Mouse (Mus musculus) c-Kit-positive CD71-positive TER-119-negative erythroid progenitor cells, embryonic 14.5 days (primary cell): ENCODE data around the gene Tmem191c.
"Not testable (repeated sequence)": the region's sequence is repeated elsewhere in the genome, so short reads cannot be mapped to it uniquely, and the experiment has no call there.

Source experiments
- DNase-seq: peaks from one replicate; pipeline ENCODE4 v3.0.0-alpha.2; 2013; ENCODE audit warnings: low read depth

The Tmem191c gene

DNA sequence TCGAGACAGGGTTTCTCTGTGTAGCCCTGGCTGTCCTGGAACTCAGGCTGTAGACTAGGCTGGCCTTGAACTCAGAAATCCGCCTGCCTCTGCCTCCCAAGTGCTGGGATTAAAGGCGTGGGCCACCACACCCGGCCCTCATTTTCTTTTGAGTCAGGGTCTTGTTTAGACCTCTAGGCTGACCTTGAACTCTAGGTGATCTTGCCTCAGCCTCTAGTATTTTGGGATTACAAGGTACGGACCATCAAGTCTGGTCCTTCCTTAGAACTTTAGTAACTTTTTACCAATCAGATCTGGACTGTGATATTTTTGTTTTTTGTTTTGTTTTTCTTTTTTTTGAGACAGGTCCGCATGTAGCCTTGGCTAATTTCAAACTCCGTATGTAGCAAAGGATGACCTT is at the start of gene Tmem191c:
TSS of gene Tmem191c (plus strand) at position 357 of the 400 bp plus-strand sequence.
- DNase-seq = no peak

GRCm38 (mm10) chr16:17226496-17226895 is 49.4 kb upstream of the Tmem191c start:
- no peak for DNase-seq

DNA sequence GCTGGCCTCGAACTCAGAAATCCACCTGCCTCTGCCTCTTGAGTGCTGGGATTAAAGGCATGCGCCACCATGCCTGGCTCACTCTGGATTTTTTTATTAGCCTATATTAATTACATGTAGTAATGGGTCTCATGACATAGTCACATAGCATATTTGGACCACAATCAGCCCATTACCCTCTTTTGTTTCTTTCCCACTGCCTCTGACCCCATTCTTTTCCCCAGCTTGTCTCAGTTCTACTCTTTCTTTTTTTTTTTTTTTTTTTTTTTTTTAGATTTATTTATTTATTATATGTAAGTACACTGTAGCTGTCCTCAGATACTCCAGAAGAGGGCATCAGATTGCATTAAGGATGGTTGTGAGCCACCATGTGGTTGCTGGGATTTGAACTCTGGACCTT is 44.4 kb upstream of the Tmem191c start:
- DNase-seq = not testable (repeated sequence)

DNA sequence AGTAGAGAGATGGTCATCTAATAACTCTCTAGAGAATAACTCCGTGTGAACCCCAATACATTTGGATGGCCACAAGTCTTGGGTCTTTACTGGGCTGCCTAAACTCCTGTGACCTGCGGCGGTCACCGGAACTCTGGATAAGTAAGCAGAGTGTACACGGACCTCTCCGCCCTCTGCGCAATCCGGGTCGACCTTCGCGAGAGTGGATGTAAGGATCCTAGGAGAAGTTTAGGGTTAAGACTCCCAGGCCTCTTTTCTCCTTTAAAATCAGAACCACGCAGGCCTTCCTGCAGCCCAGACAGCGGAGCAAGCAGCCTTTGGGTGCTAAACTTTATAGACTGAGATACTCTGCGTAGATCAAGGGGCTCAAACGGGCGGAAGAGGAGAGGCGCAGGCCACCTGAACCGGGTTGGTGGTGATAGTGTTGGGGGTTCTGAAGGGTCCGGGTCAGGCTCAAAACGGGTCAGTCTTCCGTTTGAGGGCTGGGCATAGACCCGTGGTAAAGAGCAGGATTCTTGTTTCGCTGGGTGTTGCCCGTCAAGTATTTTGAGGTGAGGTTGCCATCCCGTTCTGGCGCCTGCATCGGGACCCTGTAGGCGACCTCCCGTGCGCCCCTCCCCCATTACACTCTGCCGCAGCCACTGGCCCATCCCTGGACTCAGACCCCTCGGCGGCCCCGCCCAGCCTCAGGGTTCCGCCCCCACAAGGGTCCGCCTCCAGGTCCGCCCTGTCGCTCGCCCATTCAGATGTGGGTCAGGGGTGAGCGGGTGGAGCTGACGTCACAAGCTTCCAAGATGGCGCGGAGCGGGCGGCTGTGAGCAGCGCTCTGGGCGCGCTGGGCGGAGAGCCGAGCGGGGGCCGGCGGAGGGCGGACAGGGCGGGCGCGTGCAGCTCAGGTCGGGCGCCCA is 42.8 kb upstream of the Tmem191c start, which contains the start of gene Hic2:
TSS of gene Hic2 (plus strand) at position 779 of the 908 bp plus-strand sequence.
- DNase-seq = peak; percentile 81

GRCm38 (mm10) chr16:17233702-17234498 is 42.0 kb upstream of the Tmem191c start:
- DNase-seq = no peak

DNA sequence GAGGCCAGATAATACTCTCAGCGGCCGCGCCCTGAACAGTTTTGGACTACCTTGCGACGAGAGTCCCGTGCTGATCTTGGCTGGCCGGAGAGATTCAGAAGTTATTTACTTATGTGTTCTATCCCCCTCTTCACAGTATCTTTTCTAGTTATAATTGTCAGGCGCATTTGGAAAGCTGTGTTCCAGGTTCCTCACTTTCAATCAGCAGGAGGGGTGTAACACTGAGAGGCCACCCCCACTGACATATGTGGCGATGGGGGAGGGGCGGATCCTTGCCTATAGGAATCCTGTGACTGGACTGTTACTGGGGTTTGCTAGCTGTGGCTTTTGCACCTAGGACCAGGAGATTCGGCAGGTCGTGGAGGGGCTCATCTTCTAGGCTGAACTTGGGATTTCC is 41.4 kb upstream of the Tmem191c start:
- DNase-seq = no peak

- DNase-seq = no peak
Observed at GRCm38 (mm10) chr16:17234916-17235665, 40.8 kb upstream of the Tmem191c start.

DNA sequence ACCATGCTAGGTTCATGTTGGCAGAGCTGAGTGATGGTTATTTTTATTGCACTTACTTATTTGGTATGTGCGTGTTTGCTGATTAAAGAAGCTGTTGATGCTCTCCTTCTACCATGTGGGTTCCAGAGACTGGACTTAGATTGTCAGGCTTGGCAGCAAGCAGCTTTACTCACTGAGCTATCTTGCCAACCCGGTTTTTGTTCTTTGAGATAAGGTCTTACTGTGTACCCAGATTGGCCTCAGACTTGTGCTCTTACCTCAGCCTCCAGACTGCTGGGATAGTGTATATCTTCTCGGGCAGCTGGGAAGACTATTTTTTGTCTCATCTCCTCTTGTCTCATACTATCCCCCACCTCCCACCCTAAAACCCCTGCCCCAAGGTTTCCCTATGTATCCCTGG is 38.2 kb upstream of the Tmem191c start:
- DNase-seq = peak; percentile 79

GRCm38 (mm10) chr16:17239409-17239808 is 36.5 kb upstream of the Tmem191c start:
- DNase-seq = no peak

GRCm38 (mm10) chr16:17243731-17244130 is 32.1 kb upstream of the Tmem191c start:
- DNase-seq = no peak

- no peak for DNase-seq
Observed at GRCm38 (mm10) chr16:17244996-17245395, 30.9 kb upstream of the Tmem191c start.

DNA sequence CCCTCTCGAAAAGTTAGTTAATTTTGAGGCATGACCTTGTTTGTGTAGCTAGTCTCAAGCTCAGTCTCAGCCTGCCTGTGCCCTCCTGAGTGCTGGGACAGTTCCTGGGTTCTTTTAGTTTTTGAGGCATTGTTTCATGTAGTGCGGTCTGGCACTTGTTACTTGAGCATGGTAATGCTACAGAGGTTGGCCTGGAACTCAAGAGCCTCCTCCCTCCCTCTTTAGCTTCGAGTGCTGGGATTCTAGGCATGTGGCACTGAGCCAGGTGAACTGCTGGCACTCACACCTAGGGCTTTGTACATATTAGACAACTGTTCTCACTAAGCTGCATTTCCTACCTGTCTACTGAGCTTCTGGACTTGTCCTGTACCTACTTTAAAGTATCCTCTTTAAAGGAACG is 28.1 kb upstream of the Tmem191c start:
- no peak for DNase-seq

DNA sequence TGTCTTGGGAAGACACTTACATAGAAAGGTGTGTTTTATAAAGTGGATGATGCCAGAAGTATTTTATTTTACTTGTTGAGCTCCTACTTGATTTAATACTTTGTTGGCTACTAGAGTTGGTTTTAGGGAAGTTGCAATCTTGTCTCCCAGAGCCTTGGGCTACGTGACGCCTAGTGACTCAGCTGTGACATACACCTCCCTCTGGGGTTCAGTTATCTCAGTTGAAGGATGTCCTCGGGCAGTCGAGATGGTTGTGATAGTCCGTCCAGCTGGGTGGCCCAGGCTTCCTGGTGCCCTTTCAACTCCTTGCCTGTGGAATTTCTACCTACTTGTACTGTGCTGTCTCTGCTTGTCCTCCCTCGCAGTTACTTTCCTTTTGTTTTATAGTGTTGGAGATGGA is 26.7 kb upstream of the Tmem191c start:
- DNase-seq = no peak

GRCm38 (mm10) chr16:17251539-17251938 is 24.3 kb upstream of the Tmem191c start:
- no peak for DNase-seq

GRCm38 (mm10) chr16:17252086-17252726 is 23.7 kb upstream of the Tmem191c start:
- no peak for DNase-seq

- DNase-seq = no peak
Observed at GRCm38 (mm10) chr16:17252841-17253240, 23.0 kb upstream of the Tmem191c start.

GRCm38 (mm10) chr16:17254005-17254597 is 21.8 kb upstream of the Tmem191c start:
- DNase-seq = no peak

GRCm38 (mm10) chr16:17255270-17255669 is 20.6 kb upstream of the Tmem191c start:
- no peak for DNase-seq

- no peak for DNase-seq
Observed at GRCm38 (mm10) chr16:17257359-17257821, 18.5 kb upstream of the Tmem191c start.

DNA sequence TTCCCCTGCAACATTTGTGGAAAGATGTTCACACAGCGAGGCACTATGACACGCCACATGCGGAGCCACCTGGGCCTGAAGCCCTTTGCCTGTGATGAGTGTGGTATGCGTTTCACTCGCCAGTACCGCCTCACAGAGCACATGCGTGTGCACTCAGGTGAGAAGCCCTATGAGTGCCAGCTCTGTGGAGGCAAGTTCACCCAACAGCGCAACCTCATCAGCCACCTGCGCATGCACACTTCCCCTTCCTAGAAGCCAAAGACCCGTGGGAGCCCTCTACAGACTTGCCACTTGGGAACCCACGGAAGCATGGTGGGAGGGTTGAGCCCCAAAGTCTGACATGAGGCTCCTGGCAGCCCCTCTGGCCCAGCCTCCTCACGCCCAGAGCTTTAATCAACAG is 17.0 kb upstream of the Tmem191c start:
- no peak for DNase-seq

DNA sequence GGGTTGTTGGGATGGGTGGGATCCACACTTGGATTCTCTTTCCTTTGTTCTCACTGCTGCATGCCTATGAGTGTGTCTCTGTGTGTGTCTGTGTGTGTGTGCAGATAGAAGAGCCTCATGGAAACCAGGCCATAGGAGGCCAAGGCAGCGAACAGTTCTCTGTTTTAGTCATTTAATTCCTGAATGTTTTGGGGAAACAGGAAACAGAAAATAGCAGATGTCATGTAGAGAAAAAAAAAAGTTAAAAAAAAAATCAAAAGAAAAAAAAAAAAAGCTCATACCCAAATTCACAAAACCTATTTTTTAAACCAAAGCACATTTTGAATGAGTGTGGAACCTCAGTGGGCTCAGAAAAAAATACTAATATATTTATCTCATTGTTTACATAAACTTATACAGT is 14.5 kb upstream of the Tmem191c start:
- DNase-seq = no peak
